Mouse (Mus musculus): ENCODE results near the gene Plac1.

DNA sequence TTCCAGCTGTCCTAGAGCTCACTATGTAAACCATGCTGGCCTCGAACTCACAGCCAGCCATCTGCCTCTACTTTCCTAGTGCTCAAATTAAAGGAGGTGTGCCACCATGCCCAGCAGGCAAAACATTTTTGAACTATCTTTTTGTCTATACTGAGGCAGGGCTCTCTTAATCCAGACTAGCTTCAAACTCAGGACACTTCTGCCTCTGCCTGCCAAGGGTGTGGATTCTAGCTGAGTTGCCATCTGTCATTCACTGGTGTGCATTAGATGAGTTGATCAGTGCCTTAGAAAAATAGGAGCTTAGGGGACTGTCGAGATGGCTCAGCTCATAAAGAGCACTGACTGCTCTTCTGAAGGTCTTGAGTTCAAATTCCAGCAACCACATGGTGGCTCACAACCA is 216.9 kb downstream of the Plac1 start:
- TF ChIP-seq CTCF (IDR thresholded peaks at IDR 0.05; ENCODE audit: control insufficient read depth, insufficient read depth, low read length): no peak
- no peak for TF ChIP-seq POLR2A (IDR thresholded peaks at IDR 0.05; ENCODE audit: borderline replicate concordance, control insufficient read depth, low read depth, low read length)
